Mouse (Mus musculus) cerebellum, adult 8-10 months (tissue): ENCODE data around the gene Tmem274.
A peak's percentile ranks its signal among the peaks of the same experiment; 100 is the strongest.

Source experiments
- DNase-seq: peaks from one replicate; pipeline ENCODE4 v3.0.0; 2022

The Tmem274 gene

DNA sequence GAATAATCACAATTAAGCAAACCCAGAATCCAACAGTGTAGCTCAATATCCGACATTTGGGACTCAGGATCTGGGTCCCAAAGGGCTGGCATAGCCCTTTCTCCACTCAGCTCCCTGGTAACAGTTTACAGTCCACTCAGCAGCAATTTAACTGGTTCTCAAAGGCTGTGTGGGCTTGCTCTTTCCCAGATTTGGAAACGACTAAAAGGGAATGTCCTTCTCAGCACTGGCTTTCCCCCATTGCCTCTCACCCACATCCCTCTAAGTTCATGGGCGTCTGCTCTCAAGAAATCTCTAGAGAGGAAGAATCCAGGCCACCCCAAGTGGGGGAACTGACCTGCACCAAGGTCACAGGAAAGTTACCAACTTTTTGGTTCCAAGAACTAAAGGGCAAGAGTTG, 7.4 kb downstream of the Tmem274 start:
- DNase-seq = no peak

DNA sequence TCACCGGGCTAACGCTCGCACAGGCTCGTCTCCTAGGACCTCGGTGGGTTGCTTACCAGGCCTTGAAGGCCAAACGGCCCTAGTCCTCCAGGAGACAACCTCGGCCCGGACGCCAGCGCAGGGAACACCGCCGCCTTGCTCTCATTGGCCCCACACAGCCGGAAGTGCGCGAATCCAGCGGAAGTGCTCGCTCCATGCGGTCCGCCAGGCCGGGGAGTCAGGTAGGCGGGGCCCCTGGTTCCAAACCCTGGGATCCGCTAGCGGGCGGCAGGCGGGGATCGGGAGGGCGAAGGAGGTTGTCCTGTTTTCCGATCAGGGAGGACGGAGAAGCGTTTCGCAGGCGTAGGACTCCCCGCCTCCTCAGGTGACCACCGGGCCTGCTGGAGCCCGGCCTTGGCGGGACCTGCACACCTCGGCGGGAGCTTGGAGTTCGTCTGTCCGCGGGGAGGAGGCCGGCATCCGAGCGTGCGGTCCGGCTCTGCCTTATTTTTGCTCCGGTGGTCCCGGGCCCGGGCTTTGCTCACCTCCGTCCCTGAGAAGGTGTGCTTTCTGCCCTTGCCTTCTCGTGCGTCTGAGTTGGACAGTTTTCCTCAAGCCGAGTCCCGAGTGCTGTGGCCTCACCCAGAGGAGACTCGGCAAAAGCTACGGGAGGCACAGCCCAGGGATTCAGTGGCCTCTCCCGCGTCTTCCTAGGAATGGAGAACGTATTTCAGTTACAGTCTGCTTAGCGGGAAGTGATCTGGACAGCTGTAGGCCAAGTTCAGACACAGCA, 8.1 kb downstream of the Tmem274 start, which contains the start of the genes Nmnat1 and Lzic:
TSS of gene Nmnat1 (minus strand) at position 150 of the 772 bp plus-strand sequence.
TSS of gene Lzic (plus strand) at position 177 of the 772 bp plus-strand sequence.
- DNase-seq = peak; percentile 90

DNA sequence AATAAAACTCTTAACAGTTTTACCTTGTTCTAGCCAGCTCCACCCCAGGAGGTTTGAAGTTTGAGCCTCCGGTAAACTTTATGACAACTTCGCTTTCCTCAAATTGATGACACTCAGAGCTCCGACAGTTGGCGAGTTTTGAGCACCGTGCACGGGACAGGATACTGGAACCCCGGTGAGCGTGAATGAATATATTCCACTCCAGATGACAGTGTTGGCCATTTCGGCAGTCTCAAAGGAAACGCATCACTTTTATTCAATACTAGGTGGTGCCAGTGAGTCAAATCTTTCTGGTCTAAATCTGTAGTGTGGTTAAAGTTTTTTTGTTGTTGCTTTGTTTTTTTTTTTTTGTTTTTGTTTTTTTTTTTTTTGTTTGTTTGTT, 8.6 kb downstream of the Tmem274 start:
- no peak for DNase-seq

DNA sequence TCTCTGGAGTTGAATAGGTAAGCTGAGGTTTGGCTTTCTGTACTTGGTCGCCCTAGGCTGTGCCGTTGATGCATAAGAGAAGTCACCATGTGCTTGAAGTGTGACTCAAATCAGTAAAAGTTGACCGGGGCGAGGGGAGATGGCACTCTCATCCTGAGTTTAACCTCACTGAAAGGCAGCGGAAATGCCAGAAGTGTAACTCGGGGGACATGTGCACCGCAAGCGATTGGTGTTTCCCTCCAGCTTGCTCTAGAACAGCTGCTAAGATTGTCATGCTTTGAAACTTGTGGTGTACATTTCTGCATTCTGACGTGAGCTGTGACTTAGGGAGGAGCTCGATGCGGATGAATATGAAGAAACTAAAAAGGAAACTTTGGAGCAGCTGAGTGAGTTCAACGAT, 10.6 kb downstream of the Tmem274 start:
- DNase-seq = no peak

DNA sequence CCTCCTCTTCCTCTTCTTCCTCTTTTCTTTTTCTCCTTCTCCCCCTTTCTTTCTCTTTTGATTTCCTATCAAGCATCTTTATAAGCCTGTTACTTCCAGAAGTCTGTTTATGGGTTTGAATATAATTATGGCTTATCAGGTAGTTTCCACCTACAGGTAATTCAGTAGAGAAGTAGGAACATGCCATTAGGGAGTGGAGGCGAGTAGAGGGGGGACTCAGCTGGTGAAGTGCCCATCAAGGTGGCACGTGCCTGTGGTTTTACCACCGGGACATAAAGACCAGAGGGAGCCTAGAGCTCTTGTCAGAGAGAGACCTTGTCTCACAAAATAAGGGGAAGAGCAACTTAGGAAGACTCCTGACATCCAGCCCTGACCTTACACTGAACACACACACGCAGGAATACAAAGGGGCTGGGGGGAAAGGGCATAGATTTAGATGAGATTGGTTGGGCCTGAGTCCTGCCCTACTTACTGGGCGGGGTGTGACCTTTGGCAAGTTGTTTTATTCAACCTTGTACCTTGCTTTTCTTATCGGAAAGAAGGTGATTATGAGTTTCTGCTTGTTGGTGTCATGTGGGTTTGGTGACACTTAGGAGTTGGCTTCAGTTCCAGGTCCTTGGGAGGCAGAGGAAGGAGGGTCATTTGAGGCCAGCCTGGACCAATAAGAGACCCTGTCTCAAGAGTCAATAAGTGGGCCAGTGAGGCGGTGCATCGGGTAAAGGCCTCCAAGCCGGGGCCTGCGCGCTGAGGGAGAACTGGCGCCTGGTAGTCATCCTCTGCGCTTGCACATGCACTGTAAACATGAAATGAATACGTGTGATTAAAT, 12.4 kb downstream of the Tmem274 start:
- no peak for DNase-seq

DNA sequence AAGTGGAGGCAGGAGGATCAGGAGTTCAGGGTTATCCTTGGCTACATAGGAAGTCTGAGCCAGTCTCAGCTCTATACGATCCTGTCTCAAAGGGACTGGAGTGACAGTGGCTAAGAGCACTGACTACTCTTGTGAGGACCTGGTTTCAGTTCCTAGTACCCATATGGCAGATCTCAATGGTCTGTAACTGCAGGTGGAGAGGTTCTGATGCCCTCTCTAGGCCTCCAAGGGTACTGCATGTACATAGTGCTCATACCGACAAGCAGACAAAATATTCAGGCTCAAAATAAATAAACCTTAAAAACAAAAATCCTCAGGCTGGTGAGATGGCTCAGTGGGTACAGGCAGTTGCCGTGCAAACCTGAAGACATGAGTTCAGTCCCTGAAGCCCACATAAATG, 14.0 kb downstream of the Tmem274 start:
- DNase-seq = no peak

DNA sequence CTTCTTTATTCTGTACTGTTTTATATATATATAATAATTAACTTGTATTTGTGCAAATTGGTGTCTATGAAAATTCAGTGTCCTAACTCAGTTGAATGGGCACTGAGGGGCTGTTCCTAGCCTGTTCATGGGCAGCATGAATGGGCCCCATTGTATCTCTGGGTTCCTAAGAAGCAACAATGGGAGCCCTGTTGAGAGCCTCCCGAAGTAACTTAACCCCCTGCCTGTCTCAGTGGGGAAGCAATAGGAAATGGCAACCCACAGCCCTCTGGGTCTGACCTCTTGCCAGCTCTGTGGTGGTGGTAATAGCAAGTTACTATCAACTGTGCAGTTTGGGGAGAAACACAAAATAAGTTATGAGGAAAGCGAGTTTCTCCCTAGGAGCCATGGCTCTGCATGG, 19.4 kb downstream of the Tmem274 start:
- no peak for DNase-seq

DNA sequence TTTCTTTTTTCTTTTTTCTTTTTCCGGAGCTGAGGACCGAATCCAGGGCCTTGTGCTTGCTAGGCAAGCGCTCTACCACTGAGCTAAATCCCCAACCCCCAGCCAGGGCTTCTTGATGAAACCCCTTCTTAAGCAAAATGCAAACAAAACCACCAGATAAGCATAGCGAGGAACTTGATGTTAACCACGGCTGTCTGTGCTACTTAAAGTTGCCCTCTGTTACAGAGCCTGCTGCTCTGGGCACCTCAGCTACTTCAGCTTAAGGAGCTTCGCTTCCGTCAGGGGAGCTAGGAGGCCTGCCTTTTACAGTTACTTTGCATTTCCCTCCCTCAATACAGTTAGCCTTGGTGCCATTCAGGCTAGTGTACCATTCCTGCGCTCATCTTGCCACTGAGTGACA, 21.7 kb downstream of the Tmem274 start:
- no peak for DNase-seq

DNA sequence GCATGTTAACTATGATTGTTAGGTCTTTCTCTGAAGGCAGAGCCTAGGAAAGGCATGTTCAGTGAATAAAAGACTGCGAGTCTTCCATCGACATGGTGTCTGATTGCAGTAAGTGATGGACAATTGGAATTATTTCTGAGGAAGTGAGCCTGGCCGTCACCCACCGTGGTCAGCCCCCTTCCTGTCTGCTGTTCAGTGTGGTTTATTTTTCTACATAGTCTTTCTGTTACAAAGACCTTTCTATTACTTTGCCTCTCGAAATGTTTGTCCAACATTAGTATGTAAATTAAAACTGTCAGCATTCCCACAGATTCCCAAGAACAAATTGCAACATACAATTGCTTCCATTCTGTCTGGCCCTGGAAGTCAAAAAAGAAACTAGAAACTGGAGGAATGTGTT, 22.6 kb downstream of the Tmem274 start:
- no peak for DNase-seq

DNA sequence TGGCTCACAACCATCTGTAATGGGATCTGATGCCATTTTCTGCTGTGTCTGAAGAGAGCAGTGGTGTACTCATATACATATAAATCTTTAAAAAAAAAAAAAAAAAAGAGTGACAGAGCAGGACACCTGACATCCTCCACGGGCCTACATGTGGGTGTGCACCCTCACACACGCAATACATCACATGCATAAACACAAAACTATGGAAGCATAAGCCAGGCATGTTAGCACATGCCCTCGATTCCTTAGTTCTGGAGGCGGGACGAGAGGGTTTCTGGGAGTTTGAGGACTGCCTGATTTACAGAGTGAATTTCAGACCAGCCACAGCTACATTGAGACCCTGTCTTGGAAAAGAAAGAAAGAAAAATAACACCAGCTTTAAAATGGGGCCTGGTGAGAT, 27.2 kb downstream of the Tmem274 start:
- no peak for DNase-seq

DNA sequence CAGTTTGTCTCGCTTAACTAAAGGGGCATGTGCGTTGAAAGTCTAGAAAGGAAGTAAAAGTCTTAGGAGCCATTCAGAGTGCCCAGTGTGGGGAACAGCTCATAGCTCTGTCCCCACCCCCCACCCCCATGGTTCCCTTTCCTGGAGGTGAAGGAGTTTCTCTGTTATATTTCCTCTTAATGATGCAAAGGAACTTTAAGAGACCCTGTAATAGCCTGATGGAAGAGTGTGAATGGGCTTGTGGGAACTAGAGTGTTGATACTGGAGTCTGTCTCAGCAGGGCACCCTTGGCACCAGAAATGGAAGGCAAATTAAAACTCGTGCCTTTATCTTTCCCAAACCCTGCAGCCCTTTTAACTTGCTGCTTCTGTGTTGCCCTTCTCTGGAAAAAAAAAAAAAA, 27.7 kb downstream of the Tmem274 start:
- DNase-seq = no peak

DNA sequence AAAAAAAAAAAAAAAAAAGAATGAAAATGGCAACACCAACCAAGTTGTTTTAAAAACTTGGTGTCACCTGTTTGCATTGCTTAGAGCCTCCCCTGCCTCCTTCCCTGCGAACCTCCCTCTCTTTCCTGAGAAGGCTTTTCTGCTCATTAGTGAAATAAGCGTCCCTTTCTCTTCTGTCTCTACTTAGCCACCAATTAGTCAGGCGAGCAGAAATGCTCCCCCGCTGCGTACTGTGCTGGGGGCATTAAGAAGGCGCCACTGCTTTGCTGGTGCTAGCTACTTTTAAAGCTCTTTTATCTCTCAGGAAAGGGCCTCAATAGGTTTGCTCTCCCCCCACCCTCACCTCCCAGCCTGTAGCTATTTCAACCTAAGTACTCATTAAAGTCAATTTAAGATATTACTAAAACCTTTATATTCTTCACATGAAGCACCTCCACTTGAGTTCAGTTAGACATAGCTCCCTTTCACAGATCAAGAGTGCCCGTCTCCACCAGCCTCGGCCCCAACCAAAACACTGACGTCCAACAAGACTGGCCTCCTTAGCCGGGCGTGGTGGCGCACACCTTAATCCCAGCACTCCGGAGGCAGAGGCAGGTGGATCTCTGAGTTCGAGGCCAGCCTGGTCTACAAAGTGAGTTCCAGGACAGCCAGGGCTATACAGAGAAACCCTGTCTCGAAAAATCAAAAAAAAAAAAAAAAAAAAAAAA, 28.2 kb downstream of the Tmem274 start:
- DNase-seq = no peak

DNA sequence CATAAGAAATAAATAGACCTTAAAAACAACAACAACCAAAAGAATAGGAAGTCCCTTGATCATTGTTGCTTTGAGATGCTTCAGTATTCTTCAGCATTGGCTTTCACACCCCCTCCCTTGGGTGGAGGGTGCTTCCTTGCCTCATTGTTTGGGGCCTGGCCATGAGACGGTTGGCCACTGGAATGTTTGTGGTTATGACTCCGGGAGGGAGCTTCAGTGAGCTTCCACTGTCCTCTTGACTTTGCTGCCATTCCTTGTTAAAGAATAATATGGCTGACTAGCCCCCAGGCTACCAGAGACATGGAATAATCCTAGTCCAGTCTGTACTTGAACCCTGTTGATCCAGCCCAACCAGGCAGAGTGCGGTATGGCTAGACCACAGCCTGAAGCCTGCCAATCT, 29.7 kb downstream of the Tmem274 start:
- DNase-seq = no peak

DNA sequence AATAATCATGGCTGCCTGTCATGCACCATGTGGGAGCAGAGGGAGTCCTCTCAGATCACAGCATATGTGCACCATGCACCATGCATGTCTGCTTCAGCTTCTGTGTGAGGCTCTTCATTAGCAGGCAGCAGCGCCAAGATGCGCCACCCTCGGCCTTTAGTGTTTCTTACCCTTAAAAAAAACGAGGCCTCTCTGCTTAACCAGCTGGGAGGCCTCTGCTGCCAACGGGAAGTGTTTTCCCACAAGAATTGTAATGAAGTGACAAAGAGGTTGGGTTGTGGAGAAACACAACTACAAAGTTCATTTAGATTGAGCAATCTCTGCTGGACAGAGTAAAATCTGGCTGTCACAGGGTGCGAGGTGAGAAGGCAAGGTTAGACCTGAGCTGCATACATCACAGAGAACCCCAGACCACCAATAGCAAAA, 34.1 kb downstream of the Tmem274 start:
- no peak for DNase-seq

DNA sequence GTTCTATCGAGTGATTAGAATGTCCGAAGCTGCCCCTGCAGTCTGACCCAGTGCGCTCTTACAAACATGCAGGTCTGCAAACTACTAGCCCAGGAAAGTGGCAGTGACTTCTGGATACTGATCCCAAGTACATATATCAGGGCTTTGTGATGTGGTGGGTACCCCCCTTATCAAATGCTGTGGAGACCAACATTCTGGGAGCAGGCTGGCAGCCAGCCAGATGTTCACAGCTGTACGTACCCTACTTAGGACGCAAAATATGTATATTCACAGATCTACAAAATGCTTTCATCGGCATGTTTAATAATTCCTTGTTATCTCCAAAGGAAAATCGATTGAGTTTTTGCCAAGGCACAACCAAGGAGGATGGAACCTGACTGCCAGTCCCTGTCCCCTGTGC, 34.9 kb downstream of the Tmem274 start:
- DNase-seq = no peak

DNA sequence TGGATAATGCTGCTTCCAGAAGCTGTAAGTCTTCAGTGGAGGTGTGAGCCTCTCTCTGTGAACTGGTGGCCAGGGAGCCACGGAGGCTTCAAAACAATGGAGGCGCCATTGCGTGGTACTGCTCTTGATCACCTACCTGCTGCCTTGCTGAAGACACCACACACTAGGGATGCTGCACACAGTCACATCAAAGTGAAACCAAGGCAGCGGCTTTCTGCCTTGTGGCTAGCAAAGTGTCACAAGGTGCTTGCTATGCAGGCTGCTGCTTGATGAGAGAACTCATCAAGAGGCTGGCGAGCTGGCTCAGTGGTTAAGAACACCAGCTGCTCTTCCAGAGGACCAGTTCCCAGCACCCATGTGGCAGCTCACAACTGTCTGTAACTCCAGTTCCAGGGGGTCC, 38.5 kb downstream of the Tmem274 start:
- no peak for DNase-seq

DNA sequence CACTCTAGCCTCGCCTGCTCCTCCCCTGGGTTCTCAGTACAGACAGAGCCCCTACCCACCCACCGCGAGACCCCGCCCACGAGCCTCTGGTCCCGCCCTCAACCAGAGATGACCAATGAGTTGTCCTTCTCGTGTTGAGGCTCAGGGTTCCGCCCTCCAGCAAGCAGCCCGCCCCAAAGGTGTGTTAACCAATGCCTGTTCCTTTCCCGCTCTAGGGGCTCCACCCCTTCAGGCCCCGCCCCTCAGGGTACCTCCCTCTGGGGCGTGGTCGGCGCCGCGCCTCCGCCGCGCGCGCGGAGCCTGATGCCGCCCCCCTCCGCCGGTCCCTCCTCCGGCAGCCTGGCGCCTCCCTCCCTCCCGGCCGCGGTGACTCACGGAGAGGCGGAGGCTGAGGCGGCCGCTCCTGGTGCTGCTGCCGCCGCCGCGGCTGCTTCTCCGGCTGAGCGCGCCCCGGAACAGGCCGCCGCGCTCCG, 40.7 kb downstream of the Tmem274 start, which contains the start of gene Ctnnbip1:
TSS of gene Ctnnbip1 (plus strand) at position 369 of the 473 bp plus-strand sequence.
- DNase-seq = peak; percentile 96

DNA sequence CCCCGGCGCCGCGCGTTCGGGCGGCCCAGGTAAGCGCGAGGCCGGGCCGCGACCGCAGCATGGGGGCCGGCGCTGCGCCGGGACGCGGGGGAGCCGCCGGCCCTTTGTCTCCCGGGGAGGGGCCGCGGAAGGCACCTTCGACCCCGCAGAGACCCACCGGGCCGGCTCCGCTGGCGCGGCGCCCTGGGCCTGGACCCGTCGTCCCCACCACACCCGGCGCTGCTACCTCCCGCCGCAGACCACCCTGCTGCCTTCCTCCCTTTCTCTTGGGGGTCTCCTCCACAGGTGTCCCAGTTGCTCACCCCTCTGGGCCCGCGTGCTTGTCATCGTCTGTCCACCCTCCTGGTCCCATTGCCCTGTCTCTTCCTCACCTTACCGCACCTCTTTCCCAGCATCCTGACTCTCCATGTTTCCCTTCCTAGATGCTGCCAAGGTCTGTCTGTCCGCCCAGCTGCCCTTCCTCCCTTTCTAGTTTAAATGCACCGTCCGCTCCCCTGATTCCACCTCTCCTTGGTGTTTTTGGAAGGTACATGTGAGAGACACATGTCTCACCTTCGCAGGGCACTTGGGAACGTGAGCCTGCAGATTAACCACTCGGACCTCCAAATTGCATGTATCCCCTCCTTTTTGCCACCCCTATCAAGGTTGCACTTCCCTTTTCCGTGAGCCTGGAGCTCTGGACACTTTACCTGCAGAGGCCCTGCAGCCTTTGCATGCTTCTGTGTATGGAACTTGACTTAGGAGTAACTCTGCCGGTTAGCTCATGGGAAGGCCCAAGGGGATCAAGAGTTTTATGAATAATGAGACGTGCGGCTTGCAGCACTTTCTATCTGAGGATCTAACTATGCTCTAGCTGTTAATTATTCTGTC, 41.4 kb downstream of the Tmem274 start:
- peak; percentile 42 for DNase-seq

DNA sequence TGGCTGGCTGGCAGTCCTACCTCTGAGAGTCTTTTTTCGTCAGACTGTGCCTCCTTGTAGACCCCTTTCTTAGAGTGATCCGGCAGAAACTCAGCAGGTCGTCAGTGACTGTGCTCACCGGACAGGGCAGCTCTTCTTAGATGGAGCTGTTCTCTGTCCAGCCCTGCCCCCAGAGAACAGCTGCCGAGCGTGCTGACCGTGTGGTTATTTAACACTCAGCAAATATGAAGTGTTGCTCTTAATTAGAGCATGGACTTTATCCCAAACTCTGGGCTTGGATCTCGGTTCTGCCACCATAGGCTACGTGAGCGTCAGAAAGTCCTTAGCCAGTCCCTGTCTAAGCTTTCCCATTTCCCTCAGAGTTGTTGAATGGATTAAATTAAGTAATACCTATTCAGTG, 44.1 kb downstream of the Tmem274 start:
- DNase-seq = no peak

DNA sequence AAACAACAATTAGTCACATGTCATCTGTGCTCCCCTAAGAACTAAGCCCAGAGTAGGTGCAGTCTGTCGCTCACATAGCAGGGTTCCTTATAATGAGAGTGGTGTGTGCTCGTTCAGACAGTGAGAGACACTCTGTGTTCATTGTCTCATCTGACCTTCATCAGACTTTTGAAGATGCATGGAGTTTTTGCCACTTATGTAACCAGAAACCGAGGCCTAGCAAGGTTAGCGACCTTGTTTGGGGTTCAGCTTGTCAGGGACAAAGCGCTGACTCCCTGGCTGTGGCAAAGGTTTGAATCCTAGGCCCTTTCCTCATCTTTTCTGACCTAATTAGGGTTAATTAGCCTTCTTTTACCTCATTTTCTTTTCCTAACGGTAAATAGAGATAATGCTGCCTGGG, 46.8 kb downstream of the Tmem274 start:
- no peak for DNase-seq

DNA sequence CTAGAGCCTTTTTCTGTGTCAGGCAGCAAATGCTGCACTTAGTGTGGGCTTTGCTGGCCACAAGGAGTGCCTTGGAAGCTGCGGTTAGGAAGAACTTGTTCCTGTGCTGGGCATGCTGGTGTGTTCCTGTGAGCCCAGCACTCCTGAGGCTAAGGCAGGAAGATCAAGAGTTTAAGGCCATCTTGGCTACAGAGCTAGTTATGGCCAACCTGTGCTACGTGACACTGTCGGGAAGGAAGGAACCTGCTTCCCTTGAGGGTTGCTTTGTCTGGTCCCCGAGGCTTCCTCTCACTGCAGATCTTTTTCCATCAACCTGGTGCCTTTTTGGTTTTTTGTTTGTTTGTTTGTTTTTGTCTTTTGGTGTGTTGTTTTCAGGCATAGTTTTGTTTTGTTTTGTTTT, 48.0 kb downstream of the Tmem274 start:
- DNase-seq = no peak

DNA sequence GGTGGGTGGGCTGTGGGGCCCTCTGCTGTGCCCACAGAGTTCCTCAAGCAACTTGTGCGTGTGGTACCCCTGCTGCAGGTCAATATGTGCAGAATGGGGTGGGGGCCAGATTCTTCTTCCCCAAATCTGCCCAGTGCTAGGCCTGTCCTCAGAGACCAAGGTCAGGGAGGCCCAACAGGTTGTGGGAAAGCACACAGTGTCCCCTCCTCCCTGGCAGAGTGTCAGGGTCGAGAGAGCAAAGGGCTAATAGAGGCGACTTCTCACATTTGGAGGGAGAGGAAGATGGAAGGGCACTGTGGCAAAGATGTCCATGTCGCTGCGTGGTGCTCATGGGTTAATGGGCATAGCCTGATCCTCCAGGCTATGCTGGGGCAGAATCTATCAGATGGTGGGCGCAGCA, 48.6 kb downstream of the Tmem274 start:
- no peak for DNase-seq
